Mouse (Mus musculus) neural tube, embryonic 11.5 days (tissue): ENCODE data around the gene Megf11. TPM values are rescaled to one million over a fixed set of nuclear protein-coding genes. Genes with fewer than 3 reads are reported as not detected.

Source experiments
- ATAC-seq: fragments of 200-750 bp; cut with Nextera tagmentation; 2 replicates; pipeline ENCODE4 v1.8.0; 2017; ENCODE audit warnings: moderate number of reproducible peaks, mild to moderate bottlenecking, moderate TSS enrichment, moderate library complexity; ENCODE audit not compliant: insufficient read depth, low FRiP score, low TSS enrichment
- DNase-seq: peaks from one replicate; pipeline ENCODE4 v3.0.0-alpha.2; 2015; ENCODE audit warnings: low spot score
- H3K27ac ChIP-seq: fragments of 300-500 bp; sonication (generic); 2 replicates; pipeline ENCODE4 v1.5.1; 2014; ENCODE audit warnings: low read depth, mild to moderate bottlenecking, low read length
- H3K27me3 ChIP-seq: fragments of 300-500 bp; sonication (generic); 2 replicates; pipeline ENCODE4 v1.6.1; 2014; ENCODE audit warnings: mild to moderate bottlenecking, low read length, mixed read lengths; ENCODE audit not compliant: control insufficient read depth, insufficient read depth
- H3K36me3 ChIP-seq: fragments of 300-500 bp; sonication (generic); 2 replicates; pipeline ENCODE4 v1.6.1; 2014; ENCODE audit warnings: mild to moderate bottlenecking, low read length, moderate library complexity, mixed read lengths; ENCODE audit not compliant: control insufficient read depth, insufficient read depth
- H3K4me1 ChIP-seq: fragments of 300-500 bp; sonication (generic); 2 replicates; pipeline ENCODE4 v1.6.1; 2014; ENCODE audit warnings: low read length, mixed read lengths; ENCODE audit not compliant: control insufficient read depth, insufficient read depth
- H3K4me2 ChIP-seq: fragments of 300-500 bp; sonication (generic); 2 replicates; pipeline ENCODE4 v1.6.1; 2014; ENCODE audit warnings: low read depth, mild to moderate bottlenecking, moderate library complexity
- H3K4me3 ChIP-seq: fragments of 300-500 bp; sonication (generic); 2 replicates; pipeline ENCODE4 v1.5.1; 2014; ENCODE audit warnings: low read depth, low read length
- H3K9ac ChIP-seq: fragments of 300-500 bp; sonication (generic); 2 replicates; pipeline ENCODE4 v1.6.1; 2014; ENCODE audit warnings: mild to moderate bottlenecking, low read length
- H3K9me3 ChIP-seq: fragments of 300-500 bp; sonication (generic); 2 replicates; pipeline ENCODE4 v1.6.1; 2016; ENCODE audit warnings: low read length; ENCODE audit not compliant: control insufficient read depth
- WGBS: fragments of 180-500 bp; shearing (Covaris S2); extraction: QIAGEN DNeasy Blood & Tissue Kit; methylation state at CpG from one replicate; pipeline ENCODE4 v1.1.7; 2014; 5-methylcytosine and 5-hydroxymethylcytosine counted together
- polyA plus RNA-seq: library from polyadenylated mRNA; unstranded; fragments of >200 nt; fragmentation: Nextera tagmentation; extraction: Ambion mirVana; gene quantifications from 2 replicates; pipeline ENCODE4 v1.2.1, GENCODE M21; 2014

The Megf11 gene
- polyA plus RNA-seq, 1 experiment from 2014 or later = 5.7 TPM

DNA sequence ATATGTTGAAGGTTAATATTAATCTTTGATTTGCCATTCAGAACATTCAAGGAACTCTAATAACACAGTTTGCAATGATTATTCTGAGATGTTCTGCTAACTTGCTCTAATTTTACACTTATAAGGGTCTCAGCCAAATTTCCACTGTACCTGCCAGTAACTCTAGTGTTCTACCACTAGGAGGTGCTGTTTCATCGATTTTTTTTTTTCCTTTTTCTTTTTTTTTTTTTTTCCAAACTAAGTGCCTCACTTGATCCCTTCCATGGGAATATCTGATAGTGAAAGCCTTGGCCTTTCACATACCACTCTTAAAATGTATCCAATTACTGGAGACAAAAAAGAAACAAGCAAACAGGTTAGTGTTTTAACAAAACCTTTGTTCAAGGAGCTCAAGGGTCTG, 38.0 kb upstream of the Megf11 start:
- Histone ChIP-seq H3K4me3 (no peak overlapping the region), H3K9ac (no peak overlapping the region), H3K9me3 (no peaks in the 10 kb centered on the region), H3K27me3 (no peaks in the 10 kb centered on the region), H3K27ac (no peak overlapping the region), H3K36me3 (no peaks in the 10 kb centered on the region), H3K4me1 (no peaks in the 10 kb centered on the region), H3K4me2 (no peak overlapping the region)
- 4% methylated on average over 1 of the region's 1 CpGs for WGBS
- no peak for ATAC-seq
- no peak for DNase-seq

DNA sequence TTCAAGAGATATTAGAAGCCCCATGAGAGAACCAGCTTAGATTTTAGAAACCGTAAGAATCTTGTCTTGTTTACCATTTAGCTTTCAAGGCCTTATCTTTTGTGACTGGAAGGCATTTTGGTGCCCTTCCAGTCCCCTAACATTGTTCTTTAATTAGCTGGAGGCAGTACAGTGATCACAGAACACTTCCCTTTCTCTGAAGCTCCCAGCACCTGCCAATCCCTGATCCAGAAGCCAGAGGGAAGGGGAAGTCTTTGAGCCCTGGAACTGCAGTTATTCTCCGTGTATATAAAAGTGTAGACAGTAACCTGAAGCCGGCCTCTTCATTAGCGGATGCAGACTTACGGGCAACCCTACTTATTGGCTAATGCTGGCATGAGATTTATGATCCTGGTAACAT, 35.9 kb upstream of the Megf11 start:
- no peak overlapping the region for H3K4me2 ChIP-seq
- DNase-seq = no peak

DNA sequence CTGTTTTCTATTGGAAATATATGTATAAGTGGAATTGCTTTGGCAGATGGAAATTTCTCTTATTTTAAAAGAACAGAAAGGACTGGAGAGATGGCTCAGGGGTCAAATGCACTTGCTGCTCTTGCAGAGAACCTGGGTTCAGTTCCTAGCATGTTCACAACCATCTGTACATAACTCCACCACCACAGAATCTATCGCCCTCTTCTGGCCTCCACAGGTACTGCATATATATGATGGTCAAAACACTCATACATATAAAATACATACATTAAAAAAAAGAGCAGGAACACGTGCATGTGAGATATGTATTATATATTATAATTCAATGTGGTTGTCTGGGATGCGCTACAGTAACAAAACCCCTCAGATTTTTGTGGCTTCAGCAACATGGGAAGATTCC, 34.2 kb upstream of the Megf11 start:
- Histone ChIP-seq H3K4me2 (no peak overlapping the region), H3K27me3 (no peaks in the 10 kb centered on the region), H3K9me3 (no peaks in the 10 kb centered on the region), H3K9ac (no peak overlapping the region), H3K4me3 (no peak overlapping the region), H3K4me1 (no peaks in the 10 kb centered on the region), H3K27ac (no peak overlapping the region), H3K36me3 (no peaks in the 10 kb centered on the region)
- ATAC-seq (no peak), DNase-seq (no peak)
- 43% methylated on average over 3 of the region's 3 CpGs for WGBS

More for the DNA sequence above, 35.9 kb upstream of the Megf11 start:
- Histone ChIP-seq H3K4me3 (no peak overlapping the region), H3K27ac (no peak overlapping the region), H3K36me3 (no peaks in the 10 kb centered on the region), H3K27me3 (no peaks in the 10 kb centered on the region), H3K4me1 (no peaks in the 10 kb centered on the region), H3K9me3 (no peaks in the 10 kb centered on the region), H3K9ac (no peak overlapping the region)
- 65% methylated on average over 5 of the region's 5 CpGs for WGBS
- no peak for ATAC-seq

DNA sequence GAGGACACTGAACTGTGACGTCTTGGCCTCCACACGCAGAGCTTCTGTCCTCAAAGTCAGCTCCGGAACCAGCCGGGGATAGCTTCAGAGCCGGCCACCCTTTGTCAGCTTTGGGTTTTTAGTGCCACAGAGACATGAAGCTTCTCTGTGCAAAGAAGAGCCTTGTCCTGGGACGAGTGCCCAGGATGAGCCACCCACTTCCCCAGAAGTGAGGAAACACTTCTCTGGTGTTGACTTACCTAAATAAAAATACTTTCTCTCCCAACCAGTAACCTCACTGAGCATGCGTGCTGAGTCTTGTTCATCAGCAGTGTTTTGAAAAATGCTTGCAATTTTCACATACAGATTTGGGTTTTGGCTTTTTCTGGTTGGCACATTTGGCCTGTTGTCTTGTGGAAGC, 29.8 kb upstream of the Megf11 start:
- H3K36me3 ChIP-seq = no peaks in the 10 kb centered on the region
- H3K4me3 ChIP-seq = no peak overlapping the region
- H3K9ac ChIP-seq = no peak overlapping the region
- no peak for DNase-seq
- no peaks in the 10 kb centered on the region for H3K9me3 ChIP-seq
- H3K4me1 ChIP-seq = no peaks in the 10 kb centered on the region
- no peak for ATAC-seq
- no peaks in the 10 kb centered on the region for H3K27me3 ChIP-seq
- H3K4me2 ChIP-seq = no peak overlapping the region
- WGBS = 83% methylated on average over 7 of the region's 7 CpGs
- H3K27ac ChIP-seq = no peak overlapping the region

DNA sequence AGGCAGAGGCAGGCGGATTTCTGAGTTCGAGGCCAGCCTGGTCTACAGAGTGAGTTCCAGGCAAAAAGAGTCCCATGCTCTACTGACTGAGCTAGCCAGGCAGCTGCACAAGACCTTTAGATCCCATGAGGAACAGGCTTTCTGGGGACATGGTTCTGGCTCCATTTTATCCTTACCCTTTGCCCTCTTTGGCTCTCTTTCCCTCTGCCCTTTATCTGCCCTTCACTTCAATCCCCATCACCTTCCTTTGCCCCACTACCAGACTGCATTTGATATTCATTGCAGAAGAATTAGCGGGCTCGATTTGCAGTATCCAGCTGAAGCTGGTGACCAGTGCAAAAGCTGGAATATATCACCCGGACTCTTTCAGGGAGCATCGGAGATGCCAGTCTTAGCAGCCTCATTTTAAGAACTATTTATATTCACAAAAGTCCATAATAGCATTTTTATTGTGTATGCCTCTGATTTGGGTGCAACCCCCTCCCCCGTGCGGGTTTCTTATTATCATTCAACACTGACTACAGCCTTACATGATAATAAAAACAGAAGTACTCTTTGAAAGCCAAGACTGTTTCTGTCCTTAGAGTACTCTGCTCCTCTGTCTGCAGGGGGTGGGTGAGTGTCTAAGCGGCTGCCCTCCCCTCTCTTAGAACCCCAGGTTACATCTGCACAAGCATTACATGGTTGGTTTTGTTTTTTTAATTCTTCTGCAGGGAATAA, 24.0 kb upstream of the Megf11 start:
- Histone ChIP-seq H3K4me3 (no peak overlapping the region), H3K36me3 (no peaks in the 10 kb centered on the region), H3K27me3 (no peaks in the 10 kb centered on the region), H3K9ac (no peak overlapping the region), H3K4me1 (no peaks in the 10 kb centered on the region), H3K9me3 (no peaks in the 10 kb centered on the region), H3K4me2 (no peak overlapping the region), H3K27ac (no peak overlapping the region)
- WGBS = 86% methylated on average over 9 of the region's 9 CpGs
- ATAC-seq (no peak), DNase-seq (no peak)

DNA sequence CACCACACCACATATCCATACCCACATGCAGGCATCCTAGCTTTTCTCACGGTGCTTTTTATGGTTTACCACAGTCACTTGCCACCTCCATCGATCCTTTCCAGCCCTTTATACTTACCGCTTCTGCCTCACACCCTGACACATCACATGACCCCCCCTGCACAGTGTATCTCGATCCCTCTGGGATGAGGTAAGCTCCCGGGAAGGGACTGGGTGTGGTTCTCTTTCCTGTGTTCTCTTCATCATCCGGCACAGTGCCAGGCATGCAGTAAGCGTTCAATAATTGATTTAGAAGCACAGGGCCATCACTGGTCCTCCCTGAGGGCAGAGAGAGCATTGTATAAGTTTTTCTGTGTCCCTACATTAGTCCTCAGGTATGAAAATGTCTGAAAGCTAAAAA, 15.6 kb upstream of the Megf11 start:
- H3K9ac ChIP-seq = no peak overlapping the region
- DNase-seq = no peak
- H3K36me3 ChIP-seq = no peaks in the 10 kb centered on the region
- H3K4me3 ChIP-seq = no peak overlapping the region
- H3K4me2 ChIP-seq = no peak overlapping the region
- no peak overlapping the region for H3K27ac ChIP-seq
- no peaks in the 10 kb centered on the region for H3K9me3 ChIP-seq
- ATAC-seq = no peak
- 73% methylated on average over 7 of the region's 7 CpGs for WGBS
- H3K4me1 ChIP-seq = no peaks in the 10 kb centered on the region; the same call in 1 of the 2 replicates
- no peaks in the 10 kb centered on the region for H3K27me3 ChIP-seq

DNA sequence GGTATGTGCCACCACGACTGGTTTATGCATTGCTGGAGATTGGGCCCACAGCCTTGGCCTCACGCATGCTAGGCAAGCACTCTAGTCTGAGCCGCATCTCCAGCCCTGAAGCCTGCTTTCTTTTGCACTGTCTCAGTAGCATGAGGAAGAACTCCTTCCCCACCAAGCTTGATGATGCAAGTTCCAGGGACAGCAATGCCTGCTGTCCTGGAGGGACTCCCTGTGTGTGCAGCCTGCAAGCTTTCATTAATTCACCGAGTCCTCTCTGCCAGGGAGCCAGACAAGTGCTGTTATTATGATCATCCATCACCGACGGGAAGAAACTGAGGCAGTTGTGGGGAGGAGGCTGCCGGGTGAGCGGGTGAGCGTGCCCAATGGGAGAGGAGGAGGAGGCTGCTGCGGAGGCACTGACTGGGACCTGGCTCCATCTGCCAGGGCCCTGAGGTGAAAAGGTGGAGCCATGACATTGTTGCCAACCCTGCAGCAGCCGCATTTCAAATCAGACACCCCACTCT, 14.1 kb upstream of the Megf11 start:
- Histone ChIP-seq H3K4me2 (no peak overlapping the region), H3K9ac (no peak overlapping the region), H3K36me3 (no peaks in the 10 kb centered on the region), H3K4me1 (no peaks in the 10 kb centered on the region; the same call in 1 of the 2 replicates), H3K9me3 (no peaks in the 10 kb centered on the region), H3K27ac (0 out of 2 replicates have a peak overlapping the region, but pooled peaks have one; percentile 8), H3K4me3 (no peak overlapping the region), H3K27me3 (no peaks in the 10 kb centered on the region)
- WGBS = 43% methylated on average over 11 of the region's 11 CpGs
- DNase-seq (no peak), ATAC-seq (no peak)

DNA sequence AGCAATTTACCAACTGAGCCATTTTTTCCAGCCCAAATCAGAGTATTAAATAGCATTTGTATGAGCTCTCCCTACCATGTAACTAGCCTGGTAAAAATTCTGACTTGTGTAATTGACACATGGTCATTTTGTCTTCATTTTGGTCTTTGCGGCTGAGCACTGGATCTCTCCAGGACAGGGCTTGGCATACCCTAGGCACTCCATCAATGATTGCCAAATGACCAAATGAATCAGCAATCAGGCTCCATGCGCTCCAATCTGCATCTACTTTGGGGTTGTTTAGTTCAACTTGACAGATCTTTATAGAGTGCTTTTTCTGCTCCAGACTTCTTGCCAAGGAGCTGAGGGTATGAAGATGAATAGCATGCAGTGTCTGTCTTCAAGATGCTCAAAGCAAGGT, 9.0 kb upstream of the Megf11 start:
- H3K4me3 ChIP-seq = no peak overlapping the region
- no peak for ATAC-seq
- 88% methylated on average over 2 of the region's 2 CpGs for WGBS
- H3K9ac ChIP-seq = no peak overlapping the region
- DNase-seq = no peak
- H3K4me1 ChIP-seq = no peaks in the 10 kb centered on the region; the same call in 1 of the 2 replicates
- no peaks in the 10 kb centered on the region for H3K36me3 ChIP-seq
- no peak overlapping the region for H3K4me2 ChIP-seq
- H3K9me3 ChIP-seq = no peaks in the 10 kb centered on the region
- H3K27me3 ChIP-seq = no peaks in the 10 kb centered on the region
- no peak overlapping the region for H3K27ac ChIP-seq
